ENCODE assay signal across 10 mouse cellular contexts in the genomic region with DNA sequence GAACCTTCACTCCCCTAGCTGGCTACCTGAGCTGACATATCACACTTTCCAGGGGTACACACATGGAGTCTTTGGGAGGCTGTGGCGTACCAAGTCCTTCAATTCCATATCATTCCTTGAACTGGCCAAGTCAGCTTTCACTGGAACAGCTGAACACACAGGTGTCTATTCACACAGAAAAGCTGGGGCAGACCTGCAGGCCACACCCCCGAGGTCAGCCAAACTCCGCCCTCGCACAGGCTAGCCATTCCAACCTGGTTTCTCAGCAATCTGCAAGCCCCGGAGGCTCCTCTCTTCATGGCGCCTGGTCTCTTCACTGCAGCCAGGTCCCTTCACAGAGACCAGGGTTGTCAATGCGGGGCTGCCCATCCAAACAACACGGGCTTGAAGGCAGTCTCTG.
A peak's percentile ranks its signal among the peaks of the same experiment; 100 is the strongest.
DNase-seq lines count a peak whose midpoint lies in the region; ATAC-seq and TF ChIP-seq lines count a peak whose summit lies in the region.
"Had no signal": no experiment of that assay in that cellular context is flagged by ENCODE, and none has a peak within 500 bp of the region (broad histone marks: within the 10 kb centered on the region; RNA-seq: fewer than 3 reads in every experiment).

No protein-coding gene starts in this region.

- no peak overlapping the region for H3K4me2 ChIP-seq in intestine, embryonic 15.5 days (replicated peaks)
- no peak overlapping the region for H3K4me2 ChIP-seq in intestine, postnatal 0 days (replicated peaks; ENCODE audit: low read depth)
- 0 out of 2 replicates have a peak overlapping the region, but pooled peaks have one; percentile 1 for H3K4me2 ChIP-seq in stomach, embryonic 15.5 days
- H3K4me2 ChIP-seq in forebrain, embryonic 12.5 days: no peak overlapping the region
- H3K4me2 ChIP-seq: limb, embryonic 12.5 days; liver, embryonic 15.5 days had no signal

- peak; percentile 62 for ATAC-seq in intestine, embryonic 15.5 days
- no peak for ATAC-seq in intestine, postnatal 0 days
- peak; percentile 48 for ATAC-seq in stomach, embryonic 15.5 days (ENCODE audit: insufficient read depth, low FRiP score, low read depth)
- ATAC-seq in forebrain, embryonic 12.5 days (ENCODE audit: low FRiP score): no peak

- DNase-seq in heart, embryonic 10.5 days (ENCODE audit: low spot score): no peak
- DNase-seq in heart, adult 9 months (ENCODE audit: low spot score in 2 of 2): no peak
- peak; percentile 38 for DNase-seq in ZHBTc4 (ENCODE audit: low read depth, low spot score)
- DNase-seq: thymus, adult 2 months had no signal

- no peak overlapping the region for H3K4me3 ChIP-seq in heart, embryonic 10.5 days
- H3K4me3 ChIP-seq in intestine, embryonic 15.5 days (replicated peaks): no peak overlapping the region
- H3K4me3 ChIP-seq in intestine, postnatal 0 days (ENCODE audit: low read depth, low read length): no peak overlapping the region
- H3K4me3 ChIP-seq in stomach, embryonic 15.5 days (replicated peaks): no peak overlapping the region
- H3K4me3 ChIP-seq in forebrain, embryonic 12.5 days (replicated peaks): no peak overlapping the region
- H3K4me3 ChIP-seq: limb, embryonic 12.5 days; liver, embryonic 15.5 days had no signal

- WGBS in heart, embryonic 10.5 days: 48% methylated on average over 8 of the region's 8 CpGs
- WGBS in intestine, embryonic 15.5 days: 62% methylated on average over 8 of the region's 8 CpGs
- WGBS in intestine, postnatal 0 days: 48% methylated on average over 8 of the region's 8 CpGs
- WGBS in stomach, embryonic 15.5 days: 40% methylated on average over 8 of the region's 8 CpGs
- 42% methylated on average over 8 of the region's 8 CpGs for WGBS in forebrain, embryonic 12.5 days

- H3K27me3 ChIP-seq in heart, embryonic 10.5 days (ENCODE audit: insufficient read depth, poor library complexity, severe bottlenecking): peaks cover 49% of the 10 kb centered on the region
- H3K27me3 ChIP-seq in intestine, embryonic 15.5 days (replicated peaks): no peaks in the 10 kb centered on the region
- H3K27me3 ChIP-seq in intestine, postnatal 0 days (replicated peaks; ENCODE audit: control insufficient read depth, insufficient read depth, low read length): no peaks in the 10 kb centered on the region
- H3K27me3 ChIP-seq in stomach, embryonic 15.5 days (replicated peaks): no peaks in the 10 kb centered on the region
- peaks cover 9% of the 10 kb centered on the region; the same call in 1 of the 2 replicates for H3K27me3 ChIP-seq in forebrain, embryonic 12.5 days

- no peak overlapping the region for H3K9ac ChIP-seq in intestine, embryonic 15.5 days
- no peak overlapping the region for H3K9ac ChIP-seq in intestine, postnatal 0 days (ENCODE audit: low read depth, low read length)
- no peak overlapping the region for H3K9ac ChIP-seq in stomach, embryonic 15.5 days
- no peak overlapping the region for H3K9ac ChIP-seq in forebrain, embryonic 12.5 days
- H3K9ac ChIP-seq: limb, embryonic 12.5 days; liver, embryonic 15.5 days had no signal

- H3K27ac ChIP-seq in heart, embryonic 10.5 days: peak overlapping the region; percentile 3; the same call in 1 of the 2 replicates
- peak overlapping the region; percentile 41; the same call in 1 of the 2 replicates for H3K27ac ChIP-seq in intestine, embryonic 15.5 days
- H3K27ac ChIP-seq in intestine, postnatal 0 days (ENCODE audit: low read depth, low read length): no peak overlapping the region
- H3K27ac ChIP-seq in stomach, embryonic 15.5 days: peak overlapping the region; percentile 57; the same call in 1 of the 2 replicates
- no peak overlapping the region for H3K27ac ChIP-seq in forebrain, embryonic 12.5 days
- H3K27ac ChIP-seq: limb, embryonic 12.5 days; liver, embryonic 15.5 days had no signal

- H3K4me1 ChIP-seq in heart, embryonic 10.5 days: peaks cover 27% of the 10 kb centered on the region
- H3K4me1 ChIP-seq in intestine, embryonic 15.5 days (replicated peaks): peaks cover 11% of the 10 kb centered on the region
- H3K4me1 ChIP-seq in intestine, postnatal 0 days (replicated peaks; ENCODE audit: control insufficient read depth, insufficient read depth, low read length): no peaks in the 10 kb centered on the region
- peaks cover 18% of the 10 kb centered on the region for H3K4me1 ChIP-seq in stomach, embryonic 15.5 days
- H3K4me1 ChIP-seq in forebrain, embryonic 12.5 days: peaks cover 8% of the 10 kb centered on the region
- H3K4me1 ChIP-seq: liver, embryonic 15.5 days had no signal

- H3K36me3 ChIP-seq in heart, embryonic 10.5 days: no peaks in the 10 kb centered on the region
- H3K36me3 ChIP-seq in intestine, embryonic 15.5 days: no peaks in the 10 kb centered on the region
- H3K36me3 ChIP-seq in intestine, postnatal 0 days (ENCODE audit: control insufficient read depth, insufficient read depth): no peaks in the 10 kb centered on the region
- H3K36me3 ChIP-seq in stomach, embryonic 15.5 days: no peaks in the 10 kb centered on the region
- no peaks in the 10 kb centered on the region for H3K36me3 ChIP-seq in forebrain, embryonic 12.5 days (replicated peaks)
- H3K36me3 ChIP-seq: limb, embryonic 12.5 days; liver, embryonic 15.5 days had no signal

- no peaks in the 10 kb centered on the region for H3K9me3 ChIP-seq in heart, embryonic 10.5 days
- H3K9me3 ChIP-seq in intestine, embryonic 15.5 days: no peaks in the 10 kb centered on the region
- H3K9me3 ChIP-seq in intestine, postnatal 0 days (ENCODE audit: control insufficient read depth): no peaks in the 10 kb centered on the region
- H3K9me3 ChIP-seq in stomach, embryonic 15.5 days: no peaks in the 10 kb centered on the region
- no peaks in the 10 kb centered on the region for H3K9me3 ChIP-seq in forebrain, embryonic 12.5 days
- H3K9me3 ChIP-seq: liver, embryonic 15.5 days had no signal

- no peak for TF ChIP-seq CTCF in intestine, postnatal 0 days (IDR thresholded peaks at IDR 0.05; ENCODE audit: low read depth)

Comparison
In these comparisons a context has a peak if more than half of its experiments do, and no peak if none do; other contexts are left out.
1. H3K27ac ChIP-seq: peak in heart, embryonic 10.5 days (single experiment), intestine, embryonic 15.5 days (single experiment) and stomach, embryonic 15.5 days (single experiment); none in intestine, postnatal 0 days (single experiment) and forebrain, embryonic 12.5 days (single experiment).
2. ATAC-seq: peak in intestine, embryonic 15.5 days (single experiment) and stomach, embryonic 15.5 days (single experiment); none in intestine, postnatal 0 days (single experiment) and forebrain, embryonic 12.5 days (single experiment).